Mouse (Mus musculus): ENCODE data around the gene Sec14l1. TPM values are rescaled to one million over a fixed set of nuclear protein-coding genes. Genes with fewer than 3 reads are reported as not detected.

Gene Sec14l1
- polyA plus RNA-seq, 1 experiment from 2014 or later, result 47.3 TPM

GRCm38 (mm10) chr11:117119723-117120122 is 4.8 kb downstream of the Sec14l1 start:
- no peak overlapping the region for H3K4me3 ChIP-seq
- peaks cover 21% of the 10 kb centered on the region for H3K36me3 ChIP-seq
- H3K27me3 ChIP-seq, result no peaks in the 10 kb centered on the region
- no peak overlapping the region for H3K27ac ChIP-seq
- H3K9me3 ChIP-seq, result no peaks in the 10 kb centered on the region
- 29% methylated on average over 5 of the region's 5 CpGs for WGBS
- no peak overlapping the region for H3K9ac ChIP-seq
- ATAC-seq (ENCODE audit: insufficient number of reproducible peaks, insufficient read depth, low FRiP score, low TSS enrichment, low read depth), result no peak
- H3K4me1 ChIP-seq, result peaks cover 87% of the 10 kb centered on the region
- H3K4me2 ChIP-seq, result peak overlapping the region; percentile 0; the same call in 1 of the 2 replicates

- H3K27ac ChIP-seq, result peak overlapping the region; percentile 29; the same call in 1 of the 2 replicates
- H3K4me3 ChIP-seq, result no peak overlapping the region
- peaks cover 21% of the 10 kb centered on the region for H3K36me3 ChIP-seq
- no peaks in the 10 kb centered on the region for H3K27me3 ChIP-seq
- no peak for ATAC-seq (ENCODE audit: insufficient number of reproducible peaks, insufficient read depth, low FRiP score, low TSS enrichment, low read depth)
- peak overlapping the region; percentile 51 for H3K9ac ChIP-seq
- peak overlapping the region; percentile 34 for H3K4me2 ChIP-seq
- peaks cover 94% of the 10 kb centered on the region for H3K4me1 ChIP-seq
- H3K9me3 ChIP-seq, result no peaks in the 10 kb centered on the region
- 43% methylated on average over 20 of the region's 20 CpGs for WGBS
These were observed 5.6 kb downstream of the Sec14l1 start for GRCm38 (mm10) chr11:117120285-117121163.

GRCm38 (mm10) chr11:117121164-117121535 is 6.2 kb downstream of the Sec14l1 start:
- Histone ChIP-seq H3K4me2 (peak overlapping the region; percentile 34), H3K27ac (peak overlapping the region; percentile 29; the same call in 1 of the 2 replicates), H3K4me3 (no peak overlapping the region), H3K9ac (peak overlapping the region; percentile 51), H3K36me3 (peaks cover 21% of the 10 kb centered on the region), H3K27me3 (no peaks in the 10 kb centered on the region), H3K4me1 (peaks cover 93% of the 10 kb centered on the region), H3K9me3 (no peaks in the 10 kb centered on the region)
- no peak for ATAC-seq (ENCODE audit: insufficient number of reproducible peaks, insufficient read depth, low FRiP score, low TSS enrichment, low read depth)
- WGBS, result 20% methylated on average over 11 of the region's 11 CpGs

- Histone ChIP-seq H3K27ac (0 out of 2 replicates have a peak overlapping the region, but pooled peaks have one; percentile 33), H3K4me1 (peaks cover 93% of the 10 kb centered on the region), H3K36me3 (peaks cover 21% of the 10 kb centered on the region), H3K9ac (no peak overlapping the region), H3K4me2 (no peak overlapping the region), H3K27me3 (no peaks in the 10 kb centered on the region), H3K9me3 (no peaks in the 10 kb centered on the region), H3K4me3 (no peak overlapping the region)
- 88% methylated on average over 6 of the region's 6 CpGs for WGBS
- ATAC-seq (ENCODE audit: insufficient number of reproducible peaks, insufficient read depth, low FRiP score, low TSS enrichment, low read depth), result no peak
These were observed 7.0 kb downstream of the Sec14l1 start for GRCm38 (mm10) chr11:117121954-117122353.

GRCm38 (mm10) chr11:117123418-117124085 is 8.6 kb downstream of the Sec14l1 start:
- ATAC-seq (ENCODE audit: insufficient number of reproducible peaks, insufficient read depth, low FRiP score, low TSS enrichment, low read depth), result no peak
- Histone ChIP-seq H3K9ac (0 out of 2 replicates have a peak overlapping the region, but pooled peaks have one; percentile 28), H3K4me2 (no peak overlapping the region), H3K27ac (peak overlapping the region; percentile 56), H3K36me3 (peaks cover 16% of the 10 kb centered on the region), H3K27me3 (no peaks in the 10 kb centered on the region), H3K4me1 (peaks cover 93% of the 10 kb centered on the region), H3K4me3 (no peak overlapping the region), H3K9me3 (no peaks in the 10 kb centered on the region)
- 81% methylated on average over 17 of the region's 17 CpGs for WGBS

GRCm38 (mm10) chr11:117124539-117124938 is 9.6 kb downstream of the Sec14l1 start:
- Histone ChIP-seq H3K4me2 (no peak overlapping the region), H3K9ac (no peak overlapping the region), H3K9me3 (no peaks in the 10 kb centered on the region), H3K27ac (peak overlapping the region; percentile 56), H3K36me3 (peaks cover 16% of the 10 kb centered on the region), H3K4me1 (peaks cover 91% of the 10 kb centered on the region), H3K4me3 (no peak overlapping the region), H3K27me3 (no peaks in the 10 kb centered on the region)
- ATAC-seq (ENCODE audit: insufficient number of reproducible peaks, insufficient read depth, low FRiP score, low TSS enrichment, low read depth), result no peak
- WGBS, result 33% methylated on average over 10 of the region's 10 CpGs

- Histone ChIP-seq H3K4me3 (no peak overlapping the region), H3K27ac (peak overlapping the region; percentile 72), H3K9me3 (no peaks in the 10 kb centered on the region), H3K36me3 (peaks cover 6% of the 10 kb centered on the region), H3K4me2 (no peak overlapping the region), H3K4me1 (peaks cover 83% of the 10 kb centered on the region), H3K9ac (0 out of 2 replicates have a peak overlapping the region, but pooled peaks have one; percentile 17), H3K27me3 (no peaks in the 10 kb centered on the region)
- ATAC-seq (ENCODE audit: insufficient number of reproducible peaks, insufficient read depth, low FRiP score, low TSS enrichment, low read depth), result no peak
- 34% methylated on average over 13 of the region's 13 CpGs for WGBS
These were observed 12.4 kb downstream of the Sec14l1 start for GRCm38 (mm10) chr11:117127250-117127837.

GRCm38 (mm10) chr11:117127931-117128548 is 13.1 kb downstream of the Sec14l1 start:
- no peak for ATAC-seq (ENCODE audit: insufficient number of reproducible peaks, insufficient read depth, low FRiP score, low TSS enrichment, low read depth)
- WGBS, result 39% methylated on average over 12 of the region's 12 CpGs
- peak overlapping the region; percentile 72 for H3K27ac ChIP-seq

GRCm38 (mm10) chr11:117129473-117129872 is 14.5 kb downstream of the Sec14l1 start:
- Histone ChIP-seq H3K9ac (peak overlapping the region; percentile 44), H3K9me3 (no peaks in the 10 kb centered on the region), H3K4me2 (0 out of 2 replicates have a peak overlapping the region, but pooled peaks have one; percentile 2), H3K27me3 (no peaks in the 10 kb centered on the region), H3K36me3 (peaks cover 4% of the 10 kb centered on the region; the same call in 1 of the 2 replicates), H3K4me1 (peaks cover 70% of the 10 kb centered on the region), H3K27ac (peak overlapping the region; percentile 83), H3K4me3 (no peak overlapping the region)
- 52% methylated on average over 11 of the region's 11 CpGs for WGBS
- no peak for ATAC-seq (ENCODE audit: insufficient number of reproducible peaks, insufficient read depth, low FRiP score, low TSS enrichment, low read depth)

More at GRCm38 (mm10) chr11:117127931-117128548, 13.1 kb downstream of the Sec14l1 start:
- Histone ChIP-seq H3K36me3 (peaks cover 5% of the 10 kb centered on the region), H3K9ac (peak overlapping the region; percentile 17; the same call in 1 of the 2 replicates), H3K4me3 (no peak overlapping the region), H3K4me2 (no peak overlapping the region), H3K9me3 (no peaks in the 10 kb centered on the region), H3K4me1 (peaks cover 76% of the 10 kb centered on the region), H3K27me3 (no peaks in the 10 kb centered on the region)

- Histone ChIP-seq H3K27me3 (no peaks in the 10 kb centered on the region), H3K4me1 (peaks cover 71% of the 10 kb centered on the region), H3K9me3 (no peaks in the 10 kb centered on the region), H3K36me3 (peaks cover 4% of the 10 kb centered on the region; the same call in 1 of the 2 replicates), H3K9ac (peak overlapping the region; percentile 44), H3K4me2 (no peak overlapping the region), H3K27ac (peak overlapping the region; percentile 83), H3K4me3 (no peak overlapping the region)
- ATAC-seq (ENCODE audit: insufficient number of reproducible peaks, insufficient read depth, low FRiP score, low TSS enrichment, low read depth), result no peak
- WGBS, result 70% methylated on average over 8 of the region's 8 CpGs
These were observed 15.1 kb downstream of the Sec14l1 start for GRCm38 (mm10) chr11:117130068-117130467.

GRCm38 (mm10) chr11:117130888-117131287 is 15.9 kb downstream of the Sec14l1 start:
- no peaks in the 10 kb centered on the region for H3K27me3 ChIP-seq
- H3K36me3 ChIP-seq, result peaks cover 4% of the 10 kb centered on the region; the same call in 1 of the 2 replicates
- 19% methylated on average over 5 of the region's 5 CpGs for WGBS
- H3K27ac ChIP-seq, result peak overlapping the region; percentile 83
- no peak overlapping the region for H3K4me2 ChIP-seq
- H3K9me3 ChIP-seq, result no peaks in the 10 kb centered on the region
- H3K4me3 ChIP-seq, result no peak overlapping the region
- 0 out of 2 replicates have a peak overlapping the region, but pooled peaks have one; percentile 37 for H3K9ac ChIP-seq
- no peak for ATAC-seq (ENCODE audit: insufficient number of reproducible peaks, insufficient read depth, low FRiP score, low TSS enrichment, low read depth)
- peaks cover 73% of the 10 kb centered on the region for H3K4me1 ChIP-seq

Measured in embryonic facial prominence, embryonic 13.5 days (tissue).